Mouse (Mus musculus): ENCODE measurements around the gene Poldip2. TPM values are rescaled to one million over a fixed set of nuclear protein-coding genes. Genes with fewer than 3 reads are reported as not detected.
A peak's percentile ranks its signal among the peaks of the same experiment; 100 is the strongest.

The Poldip2 gene
- polyA plus RNA-seq, 1 experiment from 2014 or later = 161 TPM

- ATAC-seq (ENCODE audit: low FRiP score) = no peak
- Histone ChIP-seq H3K27me3 (peaks cover 21% of the 10 kb centered on the region), H3K4me3 (replicated peaks) (no peak overlapping the region), H3K36me3 (replicated peaks) (peaks cover 42% of the 10 kb centered on the region), H3K27ac (no peak overlapping the region), H3K9me3 (no peaks in the 10 kb centered on the region), H3K9ac (no peak overlapping the region), H3K4me2 (no peak overlapping the region), H3K4me1 (no peaks in the 10 kb centered on the region)
- WGBS = 65% methylated on average over 7 of the region's 7 CpGs
These were observed 28.4 kb upstream of the Poldip2 start for GRCm38 (mm10) chr11:78483639-78484038.

GRCm38 (mm10) chr11:78488168-78488567 is 23.8 kb upstream of the Poldip2 start:
- no peaks in the 10 kb centered on the region for H3K9me3 ChIP-seq
- H3K4me2 ChIP-seq = no peak overlapping the region
- WGBS = 4% methylated on average over 8 of the region's 8 CpGs
- H3K27ac ChIP-seq = no peak overlapping the region
- H3K9ac ChIP-seq = no peak overlapping the region
- H3K4me3 ChIP-seq (replicated peaks) = no peak overlapping the region
- no peak for ATAC-seq (ENCODE audit: low FRiP score)
- peaks cover 57% of the 10 kb centered on the region for H3K27me3 ChIP-seq
- H3K36me3 ChIP-seq (replicated peaks) = peaks cover 13% of the 10 kb centered on the region
- peaks cover 12% of the 10 kb centered on the region for H3K4me1 ChIP-seq

GRCm38 (mm10) chr11:78490781-78491241 is 21.2 kb upstream of the Poldip2 start:
- H3K4me2 ChIP-seq = peak overlapping the region; percentile 47
- WGBS = 6% methylated on average over 48 of the region's 48 CpGs
- peak; percentile 76 for ATAC-seq (ENCODE audit: low FRiP score)
- peaks cover 13% of the 10 kb centered on the region for H3K36me3 ChIP-seq (replicated peaks)
- no peak overlapping the region for H3K27ac ChIP-seq
- peaks cover 73% of the 10 kb centered on the region for H3K27me3 ChIP-seq
- peak overlapping the region; percentile 24 for H3K4me3 ChIP-seq (replicated peaks)
- peaks cover 15% of the 10 kb centered on the region for H3K4me1 ChIP-seq
- H3K9me3 ChIP-seq = no peaks in the 10 kb centered on the region
- H3K9ac ChIP-seq = no peak overlapping the region

- H3K27ac ChIP-seq = no peak overlapping the region
- WGBS = 6% methylated on average over 6 of the region's 6 CpGs
- no peaks in the 10 kb centered on the region for H3K9me3 ChIP-seq
- H3K4me1 ChIP-seq = peaks cover 32% of the 10 kb centered on the region
- ATAC-seq (ENCODE audit: low FRiP score) = no peak
- no peaks in the 10 kb centered on the region for H3K36me3 ChIP-seq (replicated peaks)
- H3K4me3 ChIP-seq (replicated peaks) = peak overlapping the region; percentile 65
- H3K4me2 ChIP-seq = peak overlapping the region; percentile 80
- H3K9ac ChIP-seq = peak overlapping the region; percentile 77; the same call in 1 of the 2 replicates
- H3K27me3 ChIP-seq = peaks cover 53% of the 10 kb centered on the region
These were observed 16.1 kb upstream of the Poldip2 start for GRCm38 (mm10) chr11:78495904-78496303.

GRCm38 (mm10) chr11:78497071-78497541 is 14.9 kb upstream of the Poldip2 start:
- Histone ChIP-seq H3K27me3 (peaks cover 43% of the 10 kb centered on the region), H3K27ac (peak overlapping the region; percentile 89), H3K36me3 (replicated peaks) (no peaks in the 10 kb centered on the region), H3K4me1 (peaks cover 27% of the 10 kb centered on the region), H3K9ac (peak overlapping the region; percentile 77), H3K4me3 (replicated peaks) (peak overlapping the region; percentile 65), H3K4me2 (peak overlapping the region; percentile 80), H3K9me3 (no peaks in the 10 kb centered on the region)
- WGBS = under 1% methylated on average over 44 of the region's 44 CpGs
- peak; percentile 74 for ATAC-seq (ENCODE audit: low FRiP score)

GRCm38 (mm10) chr11:78497544-78498522 is 14.2 kb upstream of the Poldip2 start, which contains the start of gene Sarm1:
Sarm1 (minus strand) TSS chr11:78497754.
- Histone ChIP-seq H3K4me1 (peaks cover 27% of the 10 kb centered on the region), H3K9me3 (no peaks in the 10 kb centered on the region), H3K4me3 (replicated peaks) (peak within 1 kb of the TSS; percentile 65), H3K36me3 (replicated peaks) (no peaks in the 10 kb centered on the region), H3K9ac (peak within 1 kb of the TSS; percentile 77), H3K27me3 (peaks cover 44% of the 10 kb centered on the region), H3K4me2 (peak within 1 kb of the TSS; percentile 80), H3K27ac (peak within 1 kb of the TSS; percentile 89)
- WGBS = 3% methylated on average over 35 of the region's 36 CpGs
- ATAC-seq (ENCODE audit: low FRiP score) = peak; percentile 98

- Histone ChIP-seq H3K27ac (peak within 1 kb of the TSS; percentile 89), H3K9me3 (no peaks in the 10 kb centered on the region), H3K4me3 (replicated peaks) (peak within 1 kb of the TSS; percentile 65), H3K9ac (peak within 1 kb of the TSS; percentile 52), H3K4me1 (peaks cover 27% of the 10 kb centered on the region), H3K4me2 (peak within 1 kb of the TSS; percentile 80), H3K36me3 (replicated peaks) (no peaks in the 10 kb centered on the region), H3K27me3 (peaks cover 42% of the 10 kb centered on the region)
- ATAC-seq (ENCODE audit: low FRiP score) = no peak
- WGBS = 63% methylated on average over 7 of the region's 7 CpGs
These were observed 13.0 kb upstream of the Poldip2 start, which contains the start of gene Vtn for GRCm38 (mm10) chr11:78499004-78499403. Vtn (plus strand) TSS chr11:78499091.

GRCm38 (mm10) chr11:78499543-78499942 is 12.4 kb upstream of the Poldip2 start:
- no peak for ATAC-seq (ENCODE audit: low FRiP score)
- Histone ChIP-seq H3K27ac (no peak overlapping the region), H3K36me3 (replicated peaks) (no peaks in the 10 kb centered on the region), H3K4me1 (peaks cover 27% of the 10 kb centered on the region), H3K9me3 (no peaks in the 10 kb centered on the region), H3K9ac (no peak overlapping the region), H3K4me2 (no peak overlapping the region), H3K27me3 (peaks cover 39% of the 10 kb centered on the region), H3K4me3 (replicated peaks) (no peak overlapping the region)
- 53% methylated on average over 16 of the region's 16 CpGs for WGBS

- no peak overlapping the region for H3K4me2 ChIP-seq
- H3K4me1 ChIP-seq = peaks cover 25% of the 10 kb centered on the region
- H3K27ac ChIP-seq = no peak overlapping the region
- H3K36me3 ChIP-seq (replicated peaks) = peaks cover 9% of the 10 kb centered on the region
- H3K9me3 ChIP-seq = no peaks in the 10 kb centered on the region
- 80% methylated on average over 9 of the region's 9 CpGs for WGBS
- H3K9ac ChIP-seq = 0 out of 2 replicates have a peak overlapping the region, but pooled peaks have one; percentile 17
- H3K4me3 ChIP-seq (replicated peaks) = no peak overlapping the region
- ATAC-seq (ENCODE audit: low FRiP score) = no peak
- peaks cover 29% of the 10 kb centered on the region for H3K27me3 ChIP-seq
These were observed 11.3 kb upstream of the Poldip2 start for GRCm38 (mm10) chr11:78500623-78501202.

- peaks cover 23% of the 10 kb centered on the region for H3K27me3 ChIP-seq
- no peak overlapping the region for H3K9ac ChIP-seq
- peaks cover 17% of the 10 kb centered on the region for H3K36me3 ChIP-seq (replicated peaks)
- H3K27ac ChIP-seq = no peak overlapping the region
- peaks cover 17% of the 10 kb centered on the region for H3K4me1 ChIP-seq
- H3K9me3 ChIP-seq = no peaks in the 10 kb centered on the region
- no peak overlapping the region for H3K4me2 ChIP-seq
- 81% methylated on average over 20 of the region's 20 CpGs for WGBS
- ATAC-seq (ENCODE audit: low FRiP score) = no peak
- H3K4me3 ChIP-seq (replicated peaks) = no peak overlapping the region
These were observed 10.5 kb upstream of the Poldip2 start for GRCm38 (mm10) chr11:78501529-78501928.

- 68% methylated on average over 7 of the region's 7 CpGs for WGBS
- no peaks in the 10 kb centered on the region for H3K9me3 ChIP-seq
- no peak within 1 kb of the TSS for H3K9ac ChIP-seq
- peaks cover 11% of the 10 kb centered on the region; the same call in 1 of the 2 replicates for H3K4me1 ChIP-seq
- H3K4me2 ChIP-seq = no peak within 1 kb of the TSS
- H3K27ac ChIP-seq = no peak within 1 kb of the TSS
- no peak within 1 kb of the TSS for H3K4me3 ChIP-seq (replicated peaks)
- H3K36me3 ChIP-seq (replicated peaks) = peaks cover 33% of the 10 kb centered on the region
- ATAC-seq (ENCODE audit: low FRiP score) = no peak
- H3K27me3 ChIP-seq = peaks cover 23% of the 10 kb centered on the region
These were observed 8.9 kb upstream of the Poldip2 start, which contains the start of gene Sebox for GRCm38 (mm10) chr11:78502909-78503650. Sebox (plus strand) TSS chr11:78503447.

All from forebrain, embryonic 12.5 days (tissue).